Mouse (Mus musculus): Measurements from ENCODE around the gene Taf6l.

GRCm38 (mm10) chr19:8756635-8757387 is 29.4 kb downstream of the Taf6l start, which contains the start of gene Nxf1:
- TF ChIP-seq CTCF (IDR thresholded peaks at IDR 0.05) (peak; percentile 31), EP300 (IDR thresholded peaks at IDR 0.05) (no peak)

Measured in lung, postnatal 0 days (tissue).